Mouse (Mus musculus) T-helper 2 cell (primary cell): ENCODE results near the gene Znhit6.

ENCODE experiments used
- in situ Hi-C: fragments of 300-600 bp; cut with MboI, MseI; formaldehyde crosslinking; loops from one replicate; pipeline ENCODE4 v1.15.1; 2025; ENCODE audit warnings: high pct_unique_total_duplicates

Znhit6 gene

GRCm38 (mm10) chr3:145602410-145603206, 26.6 kb downstream of the Znhit6 start:
- in situ Hi-C loops: no loop called here

DNA sequence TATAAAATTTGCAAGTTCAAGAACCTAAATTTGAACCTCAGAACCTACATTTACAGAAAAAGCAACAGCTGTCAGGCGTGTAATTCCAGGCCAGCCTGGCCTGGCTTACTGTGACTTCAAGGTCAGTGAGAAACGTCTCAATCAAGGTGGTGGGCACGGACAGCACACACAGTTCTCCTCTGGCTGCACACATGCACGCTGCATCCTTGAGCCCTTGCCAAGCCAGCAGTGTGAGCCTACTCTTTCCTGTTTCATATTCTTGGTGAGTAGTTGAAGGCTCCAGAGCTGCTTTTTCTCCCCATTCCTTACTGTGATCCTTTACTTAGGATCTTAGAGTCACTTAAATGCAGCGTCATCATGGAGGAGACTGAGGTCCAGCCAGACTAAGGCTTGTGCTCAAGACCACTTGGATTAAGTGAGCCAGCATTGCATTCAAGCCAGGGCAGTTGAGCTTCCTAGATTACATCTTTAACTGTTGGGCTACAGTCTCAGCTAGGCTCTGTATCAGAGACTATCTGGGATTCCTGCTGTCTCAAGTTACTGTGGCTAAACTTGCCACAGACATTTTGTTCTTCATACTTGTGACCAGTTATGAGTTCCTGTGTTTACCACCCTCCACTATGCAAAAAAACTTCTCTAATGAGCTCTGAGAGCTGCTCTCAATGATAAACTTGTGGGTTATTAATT, 29.6 kb downstream of the Znhit6 start:
- in situ Hi-C loops: no loop called here

DNA sequence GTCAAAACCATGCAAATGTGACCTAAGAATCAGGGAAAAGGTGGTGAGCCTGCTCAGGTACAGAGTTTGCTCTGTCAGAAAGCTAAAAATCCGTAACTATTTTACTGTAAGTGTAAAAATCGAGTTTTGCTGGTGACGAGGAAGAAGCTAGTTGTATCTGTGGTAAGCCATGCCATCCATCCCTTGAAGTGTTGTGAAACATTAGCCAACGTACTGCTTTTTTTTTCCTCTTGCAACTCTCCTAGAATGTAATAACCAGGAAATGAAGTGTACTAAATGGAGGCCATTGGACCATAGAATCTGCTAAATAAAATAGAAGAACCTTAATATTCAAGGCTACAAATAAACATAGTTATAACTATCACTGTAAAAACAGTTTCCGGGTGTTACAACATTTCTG, 32.3 kb downstream of the Znhit6 start:
- in situ Hi-C loops: no loop called here

DNA sequence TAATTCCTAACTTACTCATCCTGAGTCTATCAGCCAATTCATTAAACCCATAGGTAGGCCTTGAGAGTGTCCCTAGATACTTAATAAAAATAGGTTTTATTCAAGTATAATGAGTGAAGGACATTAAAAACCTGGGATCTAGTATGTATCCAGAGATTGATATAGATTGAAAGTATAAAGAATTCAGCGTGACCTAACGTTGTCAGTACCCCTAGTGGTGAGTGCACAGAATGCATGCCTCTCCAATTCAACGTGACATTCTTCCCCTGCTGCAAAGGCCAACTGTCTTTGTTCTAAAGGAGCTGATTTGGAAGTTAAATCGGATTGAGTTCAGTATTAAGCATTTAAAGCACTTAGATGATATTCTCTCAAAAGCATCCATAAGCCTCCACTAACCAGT, 36.7 kb downstream of the Znhit6 start:
- in situ Hi-C loops: loop anchor here (10.0 kb wide), 1 partner anchor 302 kb away; no protein-coding TSS in a partner anchor

DNA sequence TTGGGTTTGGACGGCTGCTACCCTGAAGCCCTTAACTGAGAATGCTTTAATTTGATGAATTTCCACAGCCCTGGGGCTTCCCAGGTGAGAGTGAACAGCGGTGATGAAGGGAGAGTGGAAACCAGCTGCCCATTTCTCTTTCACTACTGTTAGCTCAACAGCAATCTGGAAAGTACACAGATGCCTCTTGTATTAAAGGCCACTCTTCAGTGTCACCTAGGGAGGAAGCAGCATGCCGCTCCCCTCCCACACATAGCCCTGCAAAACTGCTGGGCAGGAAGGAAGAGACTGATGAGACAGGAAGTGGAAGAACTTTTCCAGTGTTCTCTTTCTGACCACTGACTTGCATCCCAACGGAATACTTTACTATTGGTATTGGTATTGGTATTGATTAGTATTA, 37.2 kb downstream of the Znhit6 start:
- in situ Hi-C loops: loop anchor here (10.0 kb wide), 1 partner anchor 302 kb away; no protein-coding TSS in a partner anchor

GRCm38 (mm10) chr3:145614362-145615115, 38.5 kb downstream of the Znhit6 start:
- in situ Hi-C loops: loop anchor here (10.0 kb wide), 1 partner anchor 300 kb away; no protein-coding TSS in a partner anchor

DNA sequence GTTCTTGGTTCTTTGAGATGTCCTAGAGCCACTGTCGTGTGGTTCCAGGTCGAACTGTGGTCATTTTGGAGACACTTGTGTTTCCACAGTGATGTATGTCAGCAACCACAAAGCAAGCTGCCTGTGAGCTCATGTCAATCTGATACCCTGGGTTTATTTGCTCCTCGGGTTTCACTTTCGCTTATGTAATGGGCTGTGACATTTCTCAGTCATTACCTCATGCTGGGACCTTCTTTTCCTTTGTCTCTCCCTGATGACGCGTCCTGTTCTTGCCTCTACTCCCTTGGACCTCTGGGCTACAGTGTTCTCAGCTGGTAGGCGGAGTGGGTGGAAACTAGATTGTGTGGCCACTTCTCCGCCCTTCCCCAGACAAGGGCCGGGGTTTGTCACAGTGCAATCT, 42.3 kb downstream of the Znhit6 start:
- in situ Hi-C loops: loop anchor here (10.0 kb wide), 1 partner anchor 297 kb away; no protein-coding TSS in a partner anchor

- in situ Hi-C loops: loop anchor here (10.0 kb wide), 1 partner anchor 295 kb away; no protein-coding TSS in a partner anchor
These were observed 43.8 kb downstream of the Znhit6 start for GRCm38 (mm10) chr3:145619621-145620365.

DNA sequence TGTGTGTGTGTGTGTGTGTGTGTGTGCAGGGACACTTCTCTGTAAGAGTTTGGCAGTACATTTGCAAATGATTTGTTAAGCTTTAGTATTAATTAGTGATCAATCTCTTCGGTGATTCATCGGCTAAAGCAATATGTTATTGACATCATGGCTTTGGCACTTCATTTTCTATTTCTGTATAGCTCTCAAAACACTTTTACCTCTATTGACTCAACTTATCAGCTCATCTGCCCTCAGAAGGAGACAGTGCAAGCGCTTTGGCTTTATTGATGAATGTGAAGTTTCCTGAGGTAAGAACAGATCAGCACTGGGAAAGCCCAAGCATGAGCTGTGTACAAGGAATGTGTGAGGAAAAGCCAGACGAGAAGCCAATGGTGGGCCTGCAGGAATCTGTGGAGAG, 45.2 kb downstream of the Znhit6 start:
- in situ Hi-C loops: no loop called here

GRCm38 (mm10) chr3:145623047-145623446, 47.0 kb downstream of the Znhit6 start:
- in situ Hi-C loops: no loop called here

DNA sequence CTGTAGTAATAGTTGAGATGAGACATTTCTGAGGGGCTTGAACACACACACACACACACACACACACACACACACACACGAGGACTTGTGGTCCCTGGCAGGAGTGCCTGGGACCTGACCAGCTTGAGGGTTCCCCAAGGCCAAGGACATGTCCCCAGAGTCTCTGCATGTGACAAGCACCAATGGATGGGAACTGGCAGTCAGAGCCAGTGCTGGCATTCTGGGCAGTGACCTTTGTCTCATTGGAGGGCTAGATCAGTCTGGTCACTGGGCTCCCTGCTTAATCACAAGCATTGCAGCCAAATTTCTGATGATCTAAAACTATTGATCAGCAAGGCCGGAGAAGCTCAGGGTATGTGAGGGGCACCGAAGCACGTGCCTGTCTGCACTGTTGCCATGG, 48.8 kb downstream of the Znhit6 start:
- in situ Hi-C loops: no loop called here

GRCm38 (mm10) chr3:145625546-145625945, 49.5 kb downstream of the Znhit6 start:
- in situ Hi-C loops: no loop called here

DNA sequence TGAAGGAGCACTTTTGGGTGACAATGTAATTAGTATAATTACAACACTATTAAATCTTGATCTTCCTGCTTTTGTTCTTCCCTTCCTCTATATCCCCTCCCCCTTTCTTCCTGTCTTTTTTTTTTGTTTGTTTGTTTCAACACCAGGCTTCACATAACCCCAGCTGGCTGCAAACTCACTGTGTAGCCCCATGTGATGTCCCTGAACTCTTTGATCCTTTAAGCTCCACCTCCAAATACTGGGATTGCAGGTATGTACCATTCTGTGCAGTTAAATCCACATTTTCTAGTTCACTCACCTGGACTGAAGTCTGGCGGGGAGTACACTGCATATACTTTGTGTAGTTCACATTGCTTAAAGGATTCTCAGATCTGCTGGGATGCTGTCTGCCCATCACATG, 50.1 kb downstream of the Znhit6 start:
- in situ Hi-C loops: no loop called here

DNA sequence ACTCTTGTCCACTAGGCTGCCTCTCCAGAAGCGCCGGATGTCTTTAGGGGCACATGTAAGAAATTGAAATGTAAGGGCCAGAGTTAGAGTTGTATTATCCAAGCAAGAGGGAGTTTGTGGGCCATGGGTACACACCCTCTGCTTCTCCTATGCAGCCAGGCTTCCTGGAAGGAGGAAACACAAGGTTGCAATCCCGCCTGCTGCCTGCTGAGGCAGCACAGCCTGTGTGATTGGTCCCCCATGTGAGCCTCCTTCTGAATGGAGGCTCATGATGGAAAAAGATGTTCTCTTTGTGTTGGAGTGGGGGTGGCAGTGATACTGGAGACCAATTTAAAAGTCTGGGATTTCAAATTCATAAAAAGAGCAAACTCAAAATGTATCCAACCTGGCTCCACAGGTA, 51.8 kb downstream of the Znhit6 start:
- in situ Hi-C loops: no loop called here

GRCm38 (mm10) chr3:145628643-145629042, 52.6 kb downstream of the Znhit6 start:
- in situ Hi-C loops: no loop called here

- in situ Hi-C loops: no loop called here
These were observed 56.9 kb downstream of the Znhit6 start for GRCm38 (mm10) chr3:145632888-145633287.

- in situ Hi-C loops: no loop called here
These were observed 58.2 kb downstream of the Znhit6 start for GRCm38 (mm10) chr3:145634002-145634710.

GRCm38 (mm10) chr3:145640170-145640569, 64.2 kb downstream of the Znhit6 start:
- in situ Hi-C loops: no loop called here

GRCm38 (mm10) chr3:145640583-145640982, 64.6 kb downstream of the Znhit6 start:
- in situ Hi-C loops: no loop called here

DNA sequence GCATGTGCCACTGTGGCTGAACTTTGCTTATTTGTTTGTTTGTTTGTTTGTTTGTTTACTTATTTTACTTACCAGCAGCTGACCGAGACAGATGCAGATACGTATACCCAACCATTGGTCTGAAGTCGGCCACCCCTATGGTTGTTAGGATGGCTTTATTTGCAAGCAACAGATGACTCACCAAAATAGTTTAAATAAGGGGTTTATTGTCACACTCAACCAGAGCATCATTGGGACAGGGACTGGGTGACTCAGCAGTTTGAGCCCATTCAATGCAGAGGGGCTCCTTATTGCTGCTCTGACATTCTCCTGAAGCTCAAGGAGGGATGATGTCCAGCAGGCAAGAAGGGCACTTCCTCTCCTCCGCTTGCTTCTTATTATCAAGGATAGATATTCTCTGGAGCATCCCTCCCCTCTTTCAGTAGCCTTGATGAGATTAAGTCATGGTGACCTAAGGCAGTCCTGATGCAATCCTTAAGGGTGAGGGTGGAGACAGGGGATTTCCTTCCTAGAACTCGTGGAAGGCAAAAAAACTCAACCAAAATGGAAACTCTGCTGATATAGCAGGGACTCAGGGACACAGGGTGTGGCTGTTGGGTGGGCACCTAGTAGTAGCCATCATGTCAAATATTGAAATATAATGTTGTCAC, 65.2 kb downstream of the Znhit6 start:
- in situ Hi-C loops: no loop called here
